Mouse (Mus musculus): ENCODE data around the gene 1700013G24Rik. TPM values are rescaled to one million over a fixed set of nuclear protein-coding genes. Genes with fewer than 3 reads are reported as not detected.

1700013G24Rik gene
- total RNA-seq, 2 experiments from 2014 or later, result not detected

DNA sequence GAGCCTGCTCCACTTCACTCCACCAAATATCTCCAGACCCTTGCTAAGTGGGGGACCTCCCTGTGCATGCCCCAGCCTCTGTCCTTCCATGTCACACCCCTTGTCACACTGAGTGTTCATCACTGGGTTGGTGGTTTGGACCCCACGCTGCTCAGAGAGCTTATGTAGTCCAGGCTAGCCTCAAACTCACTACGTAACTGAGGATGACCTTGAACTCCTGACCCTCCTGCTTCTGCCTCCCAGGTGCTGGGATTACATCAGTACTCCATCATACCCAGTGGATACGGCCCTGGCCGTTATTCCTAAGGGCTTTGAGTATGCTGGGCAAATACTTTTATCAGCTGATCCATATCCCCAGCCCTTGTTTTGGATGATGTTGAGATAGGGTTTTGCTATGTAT lies 40.1 kb downstream of the 1700013G24Rik start:
- no peak overlapping the region for H3K4me3 ChIP-seq
- DNase-seq (ENCODE audit: extremely low spot score in 1 of 2, low spot score in 2 of 2), result no peak
- no peak for TF ChIP-seq CTCF (IDR thresholded peaks at IDR 0.05)
- no peak overlapping the region for H3K27ac ChIP-seq
- intact Hi-C loops (cut with DNase I), result no loop called here

- no peak for TF ChIP-seq CTCF (IDR thresholded peaks at IDR 0.05)
- Histone ChIP-seq H3K4me3 (no peak overlapping the region), H3K27ac (no peak overlapping the region)
- no peak for DNase-seq (ENCODE audit: extremely low spot score in 1 of 2, low spot score in 2 of 2)
- intact Hi-C loops (cut with DNase I), result no loop called here
Measured at GRCm38 (mm10) chr4:137494751-137495500, 41.8 kb downstream of the 1700013G24Rik start.

- intact Hi-C loops (cut with DNase I), result no loop called here
- Histone ChIP-seq H3K4me3 (no peak overlapping the region), H3K27ac (no peak overlapping the region)
- no peak for TF ChIP-seq CTCF (IDR thresholded peaks at IDR 0.05)
- DNase-seq (ENCODE audit: extremely low spot score in 1 of 2, low spot score in 2 of 2), result no peak
Measured at GRCm38 (mm10) chr4:137495501-137496100, 42.5 kb downstream of the 1700013G24Rik start.

DNA sequence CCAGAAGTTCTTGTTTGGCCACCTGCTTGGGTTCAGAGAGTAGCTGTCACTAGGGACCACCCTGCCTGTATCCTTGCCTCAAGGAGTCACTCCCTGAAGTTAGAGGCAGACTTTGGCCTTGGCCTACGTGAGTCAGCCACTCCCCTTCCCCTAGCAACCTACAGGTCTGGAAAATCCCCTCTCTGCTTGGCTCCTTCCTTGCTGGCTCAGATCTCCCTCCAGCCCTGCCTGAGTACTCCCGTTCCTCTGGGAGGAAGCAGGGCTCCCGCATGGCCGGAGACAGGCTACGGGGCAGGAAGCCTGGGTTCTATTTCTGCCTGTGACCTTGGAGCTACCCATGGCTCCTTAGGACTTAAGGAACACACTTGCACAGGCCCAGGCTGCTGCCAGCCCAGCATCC lies 44.3 kb downstream of the 1700013G24Rik start:
- H3K4me3 ChIP-seq, result no peak overlapping the region
- intact Hi-C loops (cut with DNase I), result no loop called here
- peak overlapping the region; percentile 66 for H3K27ac ChIP-seq
- DNase-seq (ENCODE audit: extremely low spot score in 1 of 2, low spot score in 2 of 2), result no peak
- no peak for TF ChIP-seq CTCF (IDR thresholded peaks at IDR 0.05)

- intact Hi-C loops (cut with DNase I), result no loop called here
- Histone ChIP-seq H3K4me3 (no peak overlapping the region), H3K27ac (peak overlapping the region; percentile 66)
- no peak for TF ChIP-seq CTCF (IDR thresholded peaks at IDR 0.05)
- DNase-seq (ENCODE audit: extremely low spot score in 1 of 2, low spot score in 2 of 2), result no peak
Measured at GRCm38 (mm10) chr4:137497892-137498722, 45.0 kb downstream of the 1700013G24Rik start.

DNA sequence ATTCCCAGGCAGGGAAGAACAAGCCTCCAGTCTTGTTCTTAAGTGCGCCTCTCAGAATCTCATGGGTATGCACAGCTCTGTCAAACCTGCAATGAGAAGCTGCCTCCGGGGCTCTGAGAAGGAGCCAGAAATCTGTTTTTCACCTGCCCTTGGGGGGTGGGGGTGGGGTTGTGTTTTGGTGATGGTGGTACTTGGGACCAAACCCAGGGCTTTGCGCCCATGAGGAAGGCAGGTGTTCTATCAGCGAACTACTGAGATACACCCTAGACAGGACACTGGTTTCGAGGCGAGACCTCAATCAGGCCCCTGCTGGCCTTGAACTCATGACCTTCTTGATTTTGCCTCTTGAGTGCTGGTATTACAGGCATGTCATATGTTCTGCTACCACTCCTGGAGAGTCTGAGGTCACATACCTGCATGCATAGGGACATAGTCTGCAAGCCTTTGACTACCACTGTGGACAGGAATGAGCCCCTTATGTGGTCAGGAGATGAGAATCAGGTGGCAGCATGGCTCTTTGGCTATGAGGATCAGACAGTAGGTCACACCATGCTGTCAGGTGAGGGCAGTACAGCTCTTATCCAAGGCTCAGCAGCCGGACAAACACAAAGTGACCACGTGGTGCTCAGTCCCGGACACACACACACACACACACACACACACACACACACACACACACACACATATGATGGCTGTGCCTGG lies 45.9 kb downstream of the 1700013G24Rik start:
- no peak overlapping the region; the same call in 1 of the 2 replicates for H3K27ac ChIP-seq
- intact Hi-C loops (cut with DNase I), result no loop called here
- no peak for TF ChIP-seq CTCF (IDR thresholded peaks at IDR 0.05)
- H3K4me3 ChIP-seq, result no peak overlapping the region
- DNase-seq (ENCODE audit: extremely low spot score in 1 of 2, low spot score in 2 of 2), result no peak

DNA sequence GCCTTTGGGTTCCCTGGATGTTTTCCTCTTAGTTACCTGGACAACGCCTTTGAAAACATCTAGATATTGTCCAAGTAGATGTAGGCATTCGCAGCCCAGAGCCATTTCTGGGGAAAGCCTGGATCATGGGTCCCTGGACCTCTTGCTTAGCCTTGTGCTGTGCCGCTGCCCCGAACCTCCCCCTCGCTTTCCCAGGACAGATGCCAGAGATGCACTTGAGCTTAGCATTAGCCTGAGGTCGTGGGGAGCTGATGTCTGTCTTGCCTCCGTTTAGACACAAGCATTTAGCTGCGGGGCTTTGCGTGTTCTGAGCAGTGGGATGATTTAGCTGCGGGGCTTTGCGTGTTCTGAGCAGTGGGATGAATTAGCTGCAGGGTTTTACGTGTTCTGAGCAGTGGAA lies 47.1 kb downstream of the 1700013G24Rik start:
- no peak for DNase-seq (ENCODE audit: extremely low spot score in 1 of 2, low spot score in 2 of 2)
- intact Hi-C loops (cut with DNase I), result no loop called here
- Histone ChIP-seq H3K4me3 (no peak overlapping the region), H3K27ac (no peak overlapping the region)
- TF ChIP-seq CTCF (IDR thresholded peaks at IDR 0.05), result no peak

- TF ChIP-seq CTCF (IDR thresholded peaks at IDR 0.05), result no peak
- Histone ChIP-seq H3K27ac (no peak overlapping the region), H3K4me3 (no peak overlapping the region)
- intact Hi-C loops (cut with DNase I), result no loop called here
- DNase-seq (ENCODE audit: extremely low spot score in 1 of 2, low spot score in 2 of 2), result no peak
Measured at GRCm38 (mm10) chr4:137500953-137501352, 47.9 kb downstream of the 1700013G24Rik start.

DNA sequence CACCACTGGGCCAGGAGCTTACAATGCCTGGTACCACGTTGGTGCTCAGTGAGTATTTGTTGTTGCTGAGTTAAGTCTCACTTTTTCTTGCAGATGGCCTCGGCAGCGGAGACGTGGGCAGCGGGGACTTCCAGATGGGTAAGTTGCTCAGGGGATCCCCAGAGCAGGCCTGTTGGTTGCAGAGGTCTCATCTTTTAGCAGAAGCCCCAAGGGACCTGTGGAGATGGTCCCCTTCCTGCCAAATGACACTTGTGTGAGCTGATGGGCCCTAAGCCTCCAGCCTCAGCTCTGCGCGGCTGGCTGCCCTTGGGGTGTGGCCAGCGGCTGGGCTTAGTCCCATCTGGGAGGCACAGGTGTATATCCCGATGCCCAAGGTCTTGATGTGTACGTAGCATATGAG lies 49.1 kb downstream of the 1700013G24Rik start:
- DNase-seq (ENCODE audit: extremely low spot score in 1 of 2, low spot score in 2 of 2), result no peak
- intact Hi-C loops (cut with DNase I), result no loop called here
- Histone ChIP-seq H3K27ac (no peak overlapping the region), H3K4me3 (no peak overlapping the region)
- TF ChIP-seq CTCF (IDR thresholded peaks at IDR 0.05), result no peak

GRCm38 (mm10) chr4:137502801-137503200 lies 49.7 kb downstream of the 1700013G24Rik start:
- Histone ChIP-seq H3K27ac (no peak overlapping the region), H3K4me3 (no peak overlapping the region)
- no peak for TF ChIP-seq CTCF (IDR thresholded peaks at IDR 0.05)
- intact Hi-C loops (cut with DNase I), result no loop called here
- DNase-seq (ENCODE audit: extremely low spot score in 1 of 2, low spot score in 2 of 2), result no peak

DNA sequence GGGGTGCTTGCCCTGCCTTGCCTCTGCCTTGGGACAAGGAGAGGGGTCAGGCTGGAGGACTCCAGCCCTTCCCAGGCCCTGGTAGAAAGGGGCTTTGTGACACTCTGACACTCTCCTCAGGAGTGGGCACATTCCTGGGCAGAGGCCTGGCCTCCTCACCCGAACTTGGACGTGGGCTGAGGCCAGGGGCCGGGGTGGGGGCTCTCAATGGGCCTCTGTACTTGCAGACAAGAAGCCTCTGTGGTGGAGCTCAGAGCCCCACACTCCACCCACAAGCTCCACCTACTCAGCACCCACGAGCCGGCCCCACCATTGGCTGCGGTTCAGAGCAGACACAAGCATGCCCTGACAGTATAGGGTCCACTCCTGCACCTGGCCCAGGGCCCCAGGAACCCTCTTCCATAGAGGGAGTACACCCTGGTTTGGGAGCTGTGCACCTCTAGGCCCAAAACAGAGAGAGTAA lies 50.5 kb downstream of the 1700013G24Rik start:
- TF ChIP-seq CTCF (IDR thresholded peaks at IDR 0.05), result no peak
- intact Hi-C loops (cut with DNase I), result no loop called here
- DNase-seq (ENCODE audit: extremely low spot score in 1 of 2, low spot score in 2 of 2), result peak in 1 of 2 experiments; percentile 19
- Histone ChIP-seq H3K4me3 (no peak overlapping the region), H3K27ac (no peak overlapping the region)

Other genes starting within 250 kb of the 1700013G24Rik start
- 10 to 100 TPM; 13.1 to 14.1 TPM for gene Wnt4, start 175.8 kb upstream of the 1700013G24Rik start, total RNA-seq (2021)
- 100 to 1,000 TPM; 294 to 318 TPM for gene Cdc42, start 95.6 kb upstream of the 1700013G24Rik start, total RNA-seq (2021)
- not detected for gene Cela3a, start 43.5 kb upstream of the 1700013G24Rik start, total RNA-seq (2021)
- not detected for gene Cela3b, start 22.7 kb upstream of the 1700013G24Rik start, total RNA-seq (2021)
- gene Hspg2, start 15.5 kb downstream of the 1700013G24Rik start, total RNA-seq (2021), result 1 to 10 TPM; 5.5 to 6.5 TPM
- gene Ldlrad2, start 121.3 kb downstream of the 1700013G24Rik start, total RNA-seq (2021), result not detected
- 100 to 1,000 TPM; 128 to 144 TPM for gene Usp48, start 140.5 kb downstream of the 1700013G24Rik start, total RNA-seq (2021)
- 100 to 1,000 TPM; 267 to 315 TPM for gene Rap1gap, start 211.4 kb downstream of the 1700013G24Rik start, total RNA-seq (2021)